Mouse (Mus musculus) CH12.LX (cell line): ENCODE measurements at regions not wholly inside any gene's neighbourhood (a gene's known extent, or its start where the extent isn't known, plus 50 kb on each side); places are given as distances from the start of the nearest gene placed in this dataset.

ENCODE experiments used
- DNase-seq: peaks from one replicate; pipeline ENCODE4 v3.0.0-alpha.2; 2013; ENCODE audit errors: extremely low read depth
- H3K27ac ChIP-seq: 2 replicates; pipeline ENCODE4 v1.5.1; 2012; ENCODE audit warnings: low read depth, mild to moderate bottlenecking, control low read depth, moderate library complexity; ENCODE audit not compliant: insufficient read depth
- H3K27me3 ChIP-seq: replicated peaks from 2 replicates; pipeline ENCODE3; 2012; ENCODE audit warnings: inconsistent platforms
- H3K36me3 ChIP-seq, 2 experiments: replicated peaks in 1 of 2; 2 replicates each; pipeline versions ENCODE3 to v1.6.1; 2012; ENCODE audit warnings: inconsistent platforms in 1 of 2, low read length in 1 of 2, mild to moderate bottlenecking in 1 of 2, mixed read lengths in 1 of 2, moderate library complexity in 1 of 2; ENCODE audit not compliant: control insufficient read depth in 1 of 2, insufficient read depth in 1 of 2
- H3K4me1 ChIP-seq, 2 experiments: 2 replicates each; pipeline ENCODE4 v1.6.1; 2012; ENCODE audit warnings: inconsistent platforms in 1 of 2, moderate library complexity in 1 of 2; ENCODE audit not compliant: insufficient read depth in 2 of 2, control insufficient read depth in 1 of 2
- H3K4me2 ChIP-seq: 2 replicates; pipeline ENCODE4 v1.6.1; 2012; ENCODE audit warnings: low read depth, mild to moderate bottlenecking, control low read depth; ENCODE audit not compliant: poor library complexity, insufficient read depth, severe bottlenecking
- H3K4me3 ChIP-seq, 3 experiments: fragments of 150-350 bp in 1 of 3; sonication (generic) in 1 of 3; replicated peaks in 1 of 3; 2 replicates each; pipeline versions ENCODE3 to v1.5.1; 2011 to 2012; ENCODE audit warnings: low read depth in 2 of 3, low read length in 2 of 3, mild to moderate bottlenecking in 2 of 3, moderate library complexity in 2 of 3, control low read depth in 1 of 3, improper control_type of control experiment in 1 of 3, inconsistent platforms in 1 of 3, mixed read lengths in 1 of 3; ENCODE audit not compliant: poor library complexity in 1 of 3
- H3K79me2 ChIP-seq: replicated peaks from 2 replicates; pipeline ENCODE4 v1.6.1; 2012; ENCODE audit warnings: mild to moderate bottlenecking, moderate library complexity; ENCODE audit not compliant: control insufficient read depth, poor library complexity, insufficient read depth, severe bottlenecking; ENCODE audit errors: extremely low read depth
- H3K9ac ChIP-seq: 2 replicates; pipeline ENCODE4 v1.6.1; 2012; ENCODE audit warnings: low read depth, mild to moderate bottlenecking, control low read depth, moderate library complexity; ENCODE audit not compliant: insufficient read depth
- H3K9me3 ChIP-seq: replicated peaks from 2 replicates; pipeline ENCODE3; 2012; ENCODE audit warnings: low read length, inconsistent platforms, mixed read lengths
- CHD1 ChIP-seq: IDR thresholded peaks from 2 replicates; pipeline ENCODE4 v1.6.1; 2012; ENCODE audit warnings: low read depth, low read length, improper control_type of control experiment, inconsistent platforms
- E2F4 ChIP-seq: IDR thresholded peaks from 2 replicates; pipeline ENCODE4 v1.6.1; 2011; ENCODE audit warnings: low read depth, low read length, improper control_type of control experiment; ENCODE audit not compliant: insufficient replicate concordance
- ETS1 ChIP-seq: conservative IDR thresholded peaks from 2 replicates; pipeline ENCODE4 v1.6.1; 2012; ENCODE audit warnings: low read depth, mild to moderate bottlenecking, inconsistent platforms, low read length, improper control_type of control experiment, moderate library complexity
- GABPA ChIP-seq: IDR thresholded peaks from 2 replicates; pipeline ENCODE4 v1.6.1; 2012; ENCODE audit warnings: low read depth, low read length, improper control_type of control experiment, inconsistent platforms; ENCODE audit not compliant: insufficient replicate concordance
- HCFC1 ChIP-seq: IDR thresholded peaks from 2 replicates; pipeline ENCODE4 v1.6.1; 2012; ENCODE audit warnings: low read depth, mild to moderate bottlenecking, inconsistent platforms, low read length, improper control_type of control experiment
- IRF4 ChIP-seq: IDR thresholded peaks from 2 replicates; pipeline ENCODE4 v1.6.1; 2014; ENCODE audit warnings: low read depth, mild to moderate bottlenecking, inconsistent platforms, low read length, improper control_type of control experiment
- JUN ChIP-seq: IDR thresholded peaks from 2 replicates; pipeline ENCODE4 v1.6.1; 2011; ENCODE audit warnings: low read depth, mild to moderate bottlenecking, low read length, improper control_type of control experiment, moderate library complexity; ENCODE audit not compliant: insufficient read depth
- KAT2A ChIP-seq: IDR thresholded peaks from 2 replicates; pipeline ENCODE4 v1.6.1; 2012; ENCODE audit warnings: low read length, improper control_type of control experiment, inconsistent platforms; ENCODE audit not compliant: insufficient replicate concordance
- MAZ ChIP-seq: IDR thresholded peaks from 2 replicates; pipeline ENCODE4 v1.6.1; 2012; ENCODE audit warnings: low read depth, mild to moderate bottlenecking, inconsistent platforms, low read length, improper control_type of control experiment, moderate library complexity
- PAX5 ChIP-seq: IDR thresholded peaks from 2 replicates; pipeline ENCODE4 v1.6.1; 2012; ENCODE audit warnings: low read length, inconsistent platforms, mixed read lengths
- POLR2A ChIP-seq: IDR thresholded peaks from 2 replicates; pipeline ENCODE4 v1.6.1; 2011; ENCODE audit warnings: low read depth, mild to moderate bottlenecking, improper control_type of control experiment, low read length
- POLR2AphosphoS2 ChIP-seq: IDR thresholded peaks from 2 replicates; pipeline ENCODE4 v1.6.1; 2011; ENCODE audit warnings: low read depth, low read length, improper control_type of control experiment
- RCOR1 ChIP-seq: conservative IDR thresholded peaks from 2 replicates; pipeline ENCODE4 v1.6.1; 2012; ENCODE audit warnings: low read depth, mild to moderate bottlenecking, inconsistent platforms, low read length, improper control_type of control experiment
- SIN3A ChIP-seq: IDR thresholded peaks from 2 replicates; pipeline ENCODE4 v1.6.1; 2012; ENCODE audit warnings: low read length, improper control_type of control experiment, inconsistent platforms
- SMC3 ChIP-seq: IDR thresholded peaks from 2 replicates; pipeline ENCODE4 v1.6.1; 2011; ENCODE audit warnings: low read depth, low read length, improper control_type of control experiment
- TBP ChIP-seq: conservative IDR thresholded peaks from 2 replicates; pipeline ENCODE4 v1.6.1; 2011; ENCODE audit warnings: low read depth, low read length, improper control_type of control experiment
- TCF12 ChIP-seq: IDR thresholded peaks from 2 replicates; pipeline ENCODE4 v1.6.1; 2014; ENCODE audit warnings: low read depth, mild to moderate bottlenecking, inconsistent platforms, low read length, improper control_type of control experiment
- dilution Hi-C: fragments of 300-500 bp; cut with MboI; formaldehyde crosslinking; loops from 2 replicates; pipeline ENCODE4 v1.14.3; 2020; ENCODE audit warnings: low sequenced_read_pairs; ENCODE audit not compliant: extremely low pct_unique_long_range_greater_than_20kb, extremely low pct_ligation_motif_present
- in situ Hi-C: fragments of 300-500 bp; cut with MboI; formaldehyde crosslinking; loops from 3 replicates; pipeline ENCODE4 v1.14.3; 2019; ENCODE audit warnings: low sequenced_read_pairs, low pct_ligation_motif_present, low pct_unique_long_range_greater_than_20kb, mixed read lengths

GRCm38 (mm10) chr5:119743733-119744132, 73.3 kb downstream of the Tbx3 start:
- dilution Hi-C loops: no loop called here

GRCm38 (mm10) chr5:119747038-119747437, 76.6 kb downstream of the Tbx3 start:
- no peaks in the 10 kb centered on the region for H3K27me3 ChIP-seq
- no peak for DNase-seq
- no peak overlapping the region for H3K4me2 ChIP-seq
- H3K9me3 ChIP-seq: peaks cover 88% of the 10 kb centered on the region
- no peaks in the 10 kb centered on the region for H3K4me1 ChIP-seq
- TF ChIP-seq GABPA: no peak
- TF ChIP-seq SMC3: no peak
- TF ChIP-seq TBP: no peak
- no peak overlapping the region for H3K4me3 ChIP-seq
- H3K36me3 ChIP-seq: no peaks in the 10 kb centered on the region
- in situ Hi-C loops (no loop called here), dilution Hi-C loops (no loop called here)
- no peak overlapping the region for H3K27ac ChIP-seq
- H3K79me2 ChIP-seq: no peaks in the 10 kb centered on the region
- H3K9ac ChIP-seq: no peak overlapping the region

More at GRCm38 (mm10) chr5:119743733-119744132, 73.3 kb downstream of the Tbx3 start:
- no peak for DNase-seq
- Histone ChIP-seq H3K27ac (no peak overlapping the region), H3K27me3 (no peaks in the 10 kb centered on the region), H3K4me2 (no peak overlapping the region), H3K4me1 (no peaks in the 10 kb centered on the region), H3K36me3 (no peaks in the 10 kb centered on the region), H3K4me3 (no peak overlapping the region), H3K9me3 (peaks cover 85% of the 10 kb centered on the region)
- in situ Hi-C loops: no loop called here
- TF ChIP-seq RCOR1: no peak
- no peak for TF ChIP-seq ETS1
- no peak for TF ChIP-seq KAT2A
- TF ChIP-seq CHD1: no peak
- TF ChIP-seq TCF12: no peak
- no peak for TF ChIP-seq TBP
- TF ChIP-seq HCFC1: no peak
- no peak for TF ChIP-seq IRF4
- no peak for TF ChIP-seq POLR2A
- TF ChIP-seq PAX5: no peak
- TF ChIP-seq POLR2AphosphoS2: no peak
- TF ChIP-seq SIN3A: no peak
- no peak for TF ChIP-seq MAZ
- no peak for TF ChIP-seq E2F4
- no peak for TF ChIP-seq JUN
- TF ChIP-seq, all 38 proteins: peak for 0
- no peaks in the 10 kb centered on the region for H3K79me2 ChIP-seq
- H3K9ac ChIP-seq: no peak overlapping the region
